Mouse (Mus musculus) bone marrow, adult 2 months (tissue): ENCODE data around the gene Ecsit.

Source experiments
- CTCF ChIP-seq: fragments of 200-500 bp; IDR thresholded peaks from 2 replicates; pipeline ENCODE4 v1.5.1; 2011; ENCODE audit warnings: low read length, control low read depth; ENCODE audit not compliant: control insufficient read depth, insufficient read depth
- POLR2A ChIP-seq: fragments of 200-500 bp; IDR thresholded peaks from 2 replicates; pipeline ENCODE4 v1.6.1; 2011; ENCODE audit warnings: low read depth, mild to moderate bottlenecking, control low read depth, low read length, borderline replicate concordance; ENCODE audit not compliant: control insufficient read depth

DNA sequence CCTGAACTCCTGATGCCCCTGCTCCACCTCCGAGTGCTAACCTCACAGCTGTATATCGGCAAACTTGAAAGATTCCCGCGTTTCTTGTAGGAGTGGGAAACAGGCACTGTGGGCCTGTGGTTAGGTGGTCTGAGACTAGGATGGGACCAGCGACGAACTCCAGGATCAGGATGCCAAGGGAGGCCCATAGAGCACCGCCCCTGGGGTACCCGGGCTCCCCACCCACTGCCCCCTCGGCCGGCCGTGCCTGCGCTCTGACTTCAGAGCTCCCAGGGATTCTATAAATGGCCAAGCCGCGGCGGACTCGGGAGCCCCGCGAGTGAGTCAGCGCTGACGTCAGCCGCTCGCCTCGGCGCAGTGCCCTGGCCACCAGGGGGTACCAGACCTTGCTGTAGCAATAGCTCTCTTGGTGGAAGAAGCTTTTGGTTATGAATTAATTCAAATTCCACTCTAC is 10.6 kb upstream of the Ecsit start:
- TF ChIP-seq CTCF: peak; percentile 85
- TF ChIP-seq POLR2A: peak; percentile 14; the same call in 1 of the 2 replicates
